Mouse (Mus musculus) heart, postnatal 25 days (tissue): Measurements from ENCODE around the gene Abl1. TPM values are rescaled to one million over a fixed set of nuclear protein-coding genes. Genes with fewer than 3 reads are reported as not detected.

Experiments
- DNase-seq: peaks from one replicate; pipeline ENCODE4 v3.0.0; 2022; ENCODE audit warnings: low spot score
- intact Hi-C: fragments of 180-260 bp; cut with DNase I; formaldehyde crosslinking; loops from one replicate; pipeline ENCODE4 v1.15.1; 2025
- total RNA-seq, 2 experiments: library from RNA; stranded (reverse); gene quantifications; 2 replicates each; pipeline ENCODE4 v1.2.3; 2021

Gene Abl1
- total RNA-seq, 2 experiments from 2014 or later = 29.8 to 35.0 TPM

- intact Hi-C loops = loop anchor here (5.0 kb wide), 1 partner anchor 160 kb away; the partner anchor contains the start of gene Abl1
Measured at GRCm38 (mm10) chr2:31846692-31847660, 158.8 kb downstream of the Abl1 start.

GRCm38 (mm10) chr2:31847908-31848307 lies 159.7 kb downstream of the Abl1 start:
- intact Hi-C loops = loop anchor here (5.0 kb wide), 1 partner anchor 161 kb away; the partner anchor contains the start of gene Abl1
- DNase-seq = no peak

More at GRCm38 (mm10) chr2:31846692-31847660, 158.8 kb downstream of the Abl1 start:
- no peak for DNase-seq

- DNase-seq = no peak
- intact Hi-C loops = no loop called here
Measured at GRCm38 (mm10) chr2:31850141-31850540, 162.0 kb downstream of the Abl1 start.

Other genes with a start within 250 kb of the Abl1 start
- gene Ass1, start 218.2 kb upstream of the Abl1 start, total RNA-seq = 1 to 10 TPM; 4.3 to 4.4 TPM
- 10 to 100 TPM; 13.1 to 17.0 TPM for gene Fubp3, start 115.7 kb upstream of the Abl1 start, total RNA-seq
- not detected for gene Prdm12, start 48.3 kb upstream of the Abl1 start, total RNA-seq
- 1 to 10 TPM; 8.3 to 9.6 TPM for gene Exosc2, start 17.7 kb upstream of the Abl1 start, total RNA-seq
- gene Qrfp, start 122.2 kb downstream of the Abl1 start, total RNA-seq = not detected
- not detected for gene Fibcd1, start 157.6 kb downstream of the Abl1 start, total RNA-seq
- gene Lamc3, start 198.9 kb downstream of the Abl1 start, total RNA-seq = under 1 TPM; 0.64 to 0.68 TPM